Mouse (Mus musculus): Measurements from ENCODE around the gene Mansc4. TPM values are rescaled to one million over a fixed set of nuclear protein-coding genes. Genes with fewer than 3 reads are reported as not detected.

Mansc4 gene
- polyA plus RNA-seq, 2 experiments = 0.68 to 1.0 TPM

DNA sequence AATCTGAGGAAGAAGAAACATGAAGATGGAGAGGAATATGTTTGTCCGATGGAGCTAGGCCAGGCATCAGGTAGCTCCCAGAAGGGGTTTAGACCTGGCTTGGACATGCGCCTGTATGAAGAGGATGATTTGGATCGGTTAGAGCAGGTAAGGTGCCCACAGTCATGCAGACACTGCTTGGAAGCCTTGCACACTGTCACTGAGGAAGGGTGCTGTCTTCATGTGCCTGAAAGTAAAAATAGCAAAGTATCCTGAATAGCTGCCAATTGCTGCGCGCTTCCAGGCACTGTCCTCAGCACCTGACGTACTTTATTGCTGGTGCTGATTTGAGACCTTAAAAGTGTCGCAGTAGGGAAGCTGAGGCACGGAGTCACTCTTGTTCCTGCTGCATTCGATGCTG, 57.2 kb downstream of the Mansc4 start:
- no peak for TF ChIP-seq POLR2A (IDR thresholded peaks at IDR 0.05; ENCODE audit: borderline replicate concordance, extremely low read depth, insufficient read depth, insufficient read length)
- no peak for DNase-seq (ENCODE audit: low spot score)
- Histone ChIP-seq H3K27me3 (ENCODE audit: control insufficient read depth, insufficient read depth, low read length) (no peaks in the 10 kb centered on the region), H3K27ac (replicated peaks; ENCODE audit: low read depth, low read length) (no peak overlapping the region), H3K9ac (ENCODE audit: low read depth, low read length, severe bottlenecking) (no peak overlapping the region), H3K4me2 (replicated peaks; ENCODE audit: low read depth, low read length, severe bottlenecking) (no peak overlapping the region), H3K4me1 (ENCODE audit: control insufficient read depth, insufficient read depth, low read length) (no peaks in the 10 kb centered on the region), H3K9me3 (ENCODE audit: control insufficient read depth, low read length) (no peaks in the 10 kb centered on the region), H3K36me3 (ENCODE audit: control insufficient read depth, insufficient read depth, low read length) (peaks cover 68% of the 10 kb centered on the region), H3K4me3 (replicated peaks; ENCODE audit: low read length) (no peak overlapping the region)
- WGBS = 92% methylated on average over 9 of the region's 9 CpGs
- no peak for ATAC-seq (ENCODE audit: low FRiP score, low read depth)

DNA sequence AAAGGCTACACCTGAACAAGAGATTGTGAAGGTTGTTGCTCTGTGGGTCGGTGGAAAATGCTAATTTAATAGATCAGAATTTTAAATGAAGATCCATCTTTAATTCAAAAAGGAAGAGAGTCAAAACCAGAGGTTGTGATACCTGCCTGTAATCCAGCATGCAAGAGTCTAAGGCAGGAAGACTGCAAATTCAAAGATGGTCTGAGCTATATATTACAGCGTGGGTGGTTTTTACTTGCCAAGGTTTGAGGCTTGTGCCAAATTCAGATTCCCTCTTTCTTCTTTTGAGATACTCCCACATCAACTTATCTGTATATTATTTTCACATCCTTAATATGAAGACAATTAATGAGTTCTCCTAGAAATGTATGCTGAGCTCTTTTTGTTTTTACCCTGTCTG, 58.4 kb downstream of the Mansc4 start:
- WGBS = 85% methylated on average over 2 of the region's 2 CpGs
- H3K36me3 ChIP-seq (ENCODE audit: control insufficient read depth, insufficient read depth, low read length) = peaks cover 68% of the 10 kb centered on the region
- no peak for ATAC-seq (ENCODE audit: low FRiP score, low read depth)

More for the DNA sequence above, 58.4 kb downstream of the Mansc4 start:
- no peaks in the 10 kb centered on the region for H3K9me3 ChIP-seq (ENCODE audit: control insufficient read depth, low read length)
- H3K4me1 ChIP-seq (ENCODE audit: control insufficient read depth, insufficient read depth, low read length) = no peaks in the 10 kb centered on the region
- H3K4me2 ChIP-seq (replicated peaks; ENCODE audit: low read depth, low read length, severe bottlenecking) = no peak overlapping the region
- H3K9ac ChIP-seq (ENCODE audit: low read depth, low read length, severe bottlenecking) = no peak overlapping the region
- H3K27ac ChIP-seq (replicated peaks; ENCODE audit: low read depth, low read length) = no peak overlapping the region
- H3K27me3 ChIP-seq (ENCODE audit: control insufficient read depth, insufficient read depth, low read length) = no peaks in the 10 kb centered on the region
- TF ChIP-seq POLR2A (IDR thresholded peaks at IDR 0.05; ENCODE audit: borderline replicate concordance, extremely low read depth, insufficient read depth, insufficient read length) = no peak
- H3K4me3 ChIP-seq (replicated peaks; ENCODE audit: low read length) = no peak overlapping the region
- no peak for DNase-seq (ENCODE audit: low spot score)

Other genes starting within 250 kb of the Mansc4 start
- gene Smco2, start 236.9 kb downstream of the Mansc4 start, polyA plus RNA-seq (2012; rRNA removed) = not detected in 2 replicates
- gene Smco2, start 236.9 kb downstream of the Mansc4 start, polyA plus RNA-seq (2014; fragmentation: Nextera tagmentation; extraction: Ambion mirVana) = not detected in 2 replicates
- 43.9 and 46.3 TPM in 2 replicates for gene Ppfibp1, start 198.5 kb downstream of the Mansc4 start, polyA plus RNA-seq (2012; rRNA removed)
- gene Ppfibp1, start 198.5 kb downstream of the Mansc4 start, polyA plus RNA-seq (2014; fragmentation: Nextera tagmentation; extraction: Ambion mirVana) = 59.7 and 59.8 TPM in 2 replicates
- gene 1700034J05Rik, start 132.6 kb downstream of the Mansc4 start, polyA plus RNA-seq (2012; rRNA removed) = not detected in 2 replicates
- gene 1700034J05Rik, start 132.6 kb downstream of the Mansc4 start, polyA plus RNA-seq (2014; fragmentation: Nextera tagmentation; extraction: Ambion mirVana) = 0.21 and 0.56 TPM in 2 replicates
- gene Rep15, start 54.4 kb downstream of the Mansc4 start, polyA plus RNA-seq (2012; rRNA removed) = 0.99 and 1.3 TPM in 2 replicates
- 1.3 and 1.4 TPM in 2 replicates for gene Rep15, start 54.4 kb downstream of the Mansc4 start, polyA plus RNA-seq (2014; fragmentation: Nextera tagmentation; extraction: Ambion mirVana)
- 17.3 and 33.4 TPM in 2 replicates for gene Mrps35, start 44.3 kb downstream of the Mansc4 start, polyA plus RNA-seq (2012; rRNA removed)
- gene Mrps35, start 44.3 kb downstream of the Mansc4 start, polyA plus RNA-seq (2014; fragmentation: Nextera tagmentation; extraction: Ambion mirVana) = 93.2 and 104 TPM in 2 replicates
- gene Klhl42, start 4.3 kb upstream of the Mansc4 start, polyA plus RNA-seq (2012; rRNA removed) = 10.4 and 12.6 TPM in 2 replicates
- 16.5 and 16.9 TPM in 2 replicates for gene Klhl42, start 4.3 kb upstream of the Mansc4 start, polyA plus RNA-seq (2014; fragmentation: Nextera tagmentation; extraction: Ambion mirVana)
- 15.1 and 19.1 TPM in 2 replicates for gene Pthlh, start 177.2 kb upstream of the Mansc4 start, polyA plus RNA-seq (2012; rRNA removed)
- 13.3 and 15.9 TPM in 2 replicates for gene Pthlh, start 177.2 kb upstream of the Mansc4 start, polyA plus RNA-seq (2014; fragmentation: Nextera tagmentation; extraction: Ambion mirVana)

Data from limb, embryonic 14.5 days (tissue).